Mouse (Mus musculus): ENCODE measurements around the gene Nup214. TPM values are rescaled to one million over a fixed set of nuclear protein-coding genes. Genes with fewer than 3 reads are reported as not detected.

Nup214 gene
- total RNA-seq, 1 experiment, result 74.3 TPM

DNA sequence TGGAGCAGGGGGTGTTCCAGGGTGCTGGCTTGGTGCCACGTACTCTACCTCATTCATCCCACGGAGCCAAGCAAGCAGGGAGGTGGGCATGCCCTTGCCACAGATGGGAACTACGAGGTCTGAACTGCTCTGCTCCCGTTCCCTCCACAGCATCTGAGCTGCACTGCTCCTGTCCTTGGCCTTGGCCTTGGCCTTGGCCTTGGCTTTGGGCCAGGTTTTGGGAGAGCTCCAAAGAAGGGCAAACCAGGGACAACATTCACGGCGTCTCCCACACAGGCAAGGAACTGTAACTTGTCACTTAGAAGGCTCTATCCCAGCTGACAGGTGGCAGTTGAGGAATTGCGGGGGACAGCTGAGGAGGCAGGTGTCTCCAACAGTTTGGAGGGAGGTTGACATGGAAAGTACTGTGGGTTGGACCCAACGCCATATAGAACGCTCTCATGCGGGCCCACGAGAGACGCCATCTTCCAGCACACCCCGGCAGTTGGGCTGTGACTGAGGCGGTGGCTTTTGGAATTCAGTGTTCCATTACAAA lies 105.0 kb downstream of the Nup214 start:
- Histone ChIP-seq H3K4me3 (ENCODE audit: insufficient read depth in 1 of 2, low read depth in 1 of 2, low read length in 2 of 2, poor library complexity in 1 of 2, severe bottlenecking in 1 of 2) (0 out of 4 replicates have a peak overlapping the region, but pooled peaks of 1 of the 2 experiments have one; percentile 7), H3K9me3 (ENCODE audit: control insufficient read depth, insufficient read depth, low read depth, low read length) (no peaks in the 10 kb centered on the region), H3K27ac (ENCODE audit: insufficient read depth, low read depth, low read length, poor library complexity, severe bottlenecking) (no peak overlapping the region), H3K36me3 (ENCODE audit: control insufficient read depth, insufficient read depth, low read length, poor library complexity, severe bottlenecking) (no peaks in the 10 kb centered on the region), H3K4me1 (ENCODE audit: control insufficient read depth in 2 of 2, insufficient read depth in 2 of 2, low read length in 2 of 2, poor library complexity in 1 of 2) (peaks cover 12 to 26% of the 10 kb centered on the region in 2 experiments), H3K9ac (ENCODE audit: insufficient read depth, low read depth, low read length, poor library complexity, severe bottlenecking) (peak overlapping the region; percentile 0; the same call in 1 of the 2 replicates)
- no peak for TF ChIP-seq HCFC1 (IDR thresholded peaks at IDR 0.05; ENCODE audit: borderline replicate concordance, insufficient read depth, low read length)
- no peak for TF ChIP-seq MAFK (IDR thresholded peaks at IDR 0.05; ENCODE audit: insufficient read depth, low read depth, low read length)
- TF ChIP-seq ZNF384 (IDR thresholded peaks at IDR 0.05; ENCODE audit: low read depth, low read length), result no peak
- TF ChIP-seq ZC3H11A (IDR thresholded peaks at IDR 0.05; ENCODE audit: borderline replicate concordance, low read depth, low read length), result no peak
- TF ChIP-seq CHD2 (IDR thresholded peaks at IDR 0.05; ENCODE audit: low read depth, low read length), result no peak
- DNase-seq (ENCODE audit: low read depth, low spot score), result no peak
- in situ Hi-C loops (cut with MboI; ENCODE audit: low sequenced_read_pairs in 2 of 2, unreplicated experiment in 2 of 2), result no loop called here

DNA sequence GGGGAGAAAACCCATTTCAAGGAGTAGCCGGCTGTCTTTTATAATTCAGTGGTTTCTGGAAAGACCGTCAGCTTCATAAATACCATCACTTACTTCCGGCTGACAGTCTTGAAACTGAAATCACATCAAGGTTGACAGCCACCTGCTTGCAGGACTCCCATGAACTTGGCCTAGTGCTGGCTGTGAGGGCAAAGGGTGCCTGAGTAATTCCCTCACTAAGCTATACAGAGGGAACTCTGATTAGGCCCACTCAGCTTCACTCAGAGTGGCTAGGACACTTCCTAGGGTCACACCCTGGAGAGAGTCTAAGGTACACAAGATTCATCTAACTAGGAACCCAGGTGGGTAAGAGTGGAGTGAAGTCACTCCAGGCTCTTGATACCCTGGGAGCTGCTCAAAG lies 106.4 kb downstream of the Nup214 start:
- H3K9me3 ChIP-seq (ENCODE audit: control insufficient read depth, insufficient read depth, low read depth, low read length), result no peaks in the 10 kb centered on the region
- TF ChIP-seq ZC3H11A (IDR thresholded peaks at IDR 0.05; ENCODE audit: borderline replicate concordance, low read depth, low read length) (no peak), CHD2 (IDR thresholded peaks at IDR 0.05; ENCODE audit: low read depth, low read length) (no peak)
- no peak overlapping the region for H3K4me3 ChIP-seq (ENCODE audit: insufficient read depth in 1 of 2, low read depth in 1 of 2, low read length in 2 of 2, poor library complexity in 1 of 2, severe bottlenecking in 1 of 2)
- DNase-seq (ENCODE audit: low read depth, low spot score), result no peak
- H3K27ac ChIP-seq (ENCODE audit: insufficient read depth, low read depth, low read length, poor library complexity, severe bottlenecking), result no peak overlapping the region
- peaks cover 5 to 14% of the 10 kb centered on the region in 2 experiments; a peak in 3 of 4 replicates for H3K4me1 ChIP-seq (ENCODE audit: control insufficient read depth in 2 of 2, insufficient read depth in 2 of 2, low read length in 2 of 2, poor library complexity in 1 of 2)
- no peaks in the 10 kb centered on the region for H3K36me3 ChIP-seq (ENCODE audit: control insufficient read depth, insufficient read depth, low read length, poor library complexity, severe bottlenecking)
- in situ Hi-C loops (cut with MboI; ENCODE audit: low sequenced_read_pairs in 2 of 2, unreplicated experiment in 2 of 2), result no loop called here
- no peak overlapping the region for H3K9ac ChIP-seq (ENCODE audit: insufficient read depth, low read depth, low read length, poor library complexity, severe bottlenecking)

DNA sequence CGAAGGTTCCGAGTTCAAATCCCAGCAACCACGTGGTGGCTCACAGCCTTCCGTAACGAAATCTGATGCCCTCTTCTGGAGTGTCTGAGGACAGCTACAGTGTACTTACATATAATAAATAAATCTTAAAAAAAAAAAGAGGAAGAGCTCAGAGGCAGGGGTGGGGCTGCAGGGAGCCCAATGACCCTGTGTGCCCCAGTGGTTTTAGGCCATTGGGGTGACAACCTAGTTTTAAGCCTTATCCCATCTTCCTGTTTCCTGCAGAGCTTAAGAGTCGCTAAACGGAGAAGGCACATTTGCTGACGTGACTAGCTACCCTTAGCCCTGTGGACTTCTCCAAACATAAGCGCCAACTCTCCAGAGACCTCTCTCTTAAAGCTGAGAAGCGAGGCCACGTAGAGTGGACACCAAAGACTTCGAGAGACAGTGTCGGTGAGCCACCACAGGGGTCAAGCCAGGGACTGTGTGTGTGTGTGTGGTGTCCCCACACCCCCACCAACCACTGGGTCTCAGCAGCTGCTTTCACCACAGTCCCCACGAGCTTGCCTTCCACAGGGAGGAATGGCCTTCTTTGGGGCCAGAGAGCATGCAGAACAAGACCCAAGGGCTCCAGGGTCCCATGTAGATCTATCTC lies 107.2 kb downstream of the Nup214 start:
- no peak for TF ChIP-seq ZNF384 (IDR thresholded peaks at IDR 0.05; ENCODE audit: low read depth, low read length)
- no peak for TF ChIP-seq HCFC1 (IDR thresholded peaks at IDR 0.05; ENCODE audit: borderline replicate concordance, insufficient read depth, low read length)
- TF ChIP-seq ZC3H11A (IDR thresholded peaks at IDR 0.05; ENCODE audit: borderline replicate concordance, low read depth, low read length), result no peak
- no peak for TF ChIP-seq MAFK (IDR thresholded peaks at IDR 0.05; ENCODE audit: insufficient read depth, low read depth, low read length)
- TF ChIP-seq CHD2 (IDR thresholded peaks at IDR 0.05; ENCODE audit: low read depth, low read length), result no peak
- Histone ChIP-seq H3K4me1 (ENCODE audit: control insufficient read depth in 2 of 2, insufficient read depth in 2 of 2, low read length in 2 of 2, poor library complexity in 1 of 2) (peaks cover 5 to 14% of the 10 kb centered on the region in 2 experiments; a peak in 3 of 4 replicates), H3K4me3 (ENCODE audit: insufficient read depth in 1 of 2, low read depth in 1 of 2, low read length in 2 of 2, poor library complexity in 1 of 2, severe bottlenecking in 1 of 2) (no peak overlapping the region), H3K36me3 (ENCODE audit: control insufficient read depth, insufficient read depth, low read length, poor library complexity, severe bottlenecking) (no peaks in the 10 kb centered on the region), H3K9ac (ENCODE audit: insufficient read depth, low read depth, low read length, poor library complexity, severe bottlenecking) (no peak overlapping the region), H3K27ac (ENCODE audit: insufficient read depth, low read depth, low read length, poor library complexity, severe bottlenecking) (no peak overlapping the region), H3K9me3 (ENCODE audit: control insufficient read depth, insufficient read depth, low read depth, low read length) (no peaks in the 10 kb centered on the region)
- DNase-seq (ENCODE audit: low read depth, low spot score), result no peak
- in situ Hi-C loops (cut with MboI; ENCODE audit: low sequenced_read_pairs in 2 of 2, unreplicated experiment in 2 of 2), result no loop called here

DNA sequence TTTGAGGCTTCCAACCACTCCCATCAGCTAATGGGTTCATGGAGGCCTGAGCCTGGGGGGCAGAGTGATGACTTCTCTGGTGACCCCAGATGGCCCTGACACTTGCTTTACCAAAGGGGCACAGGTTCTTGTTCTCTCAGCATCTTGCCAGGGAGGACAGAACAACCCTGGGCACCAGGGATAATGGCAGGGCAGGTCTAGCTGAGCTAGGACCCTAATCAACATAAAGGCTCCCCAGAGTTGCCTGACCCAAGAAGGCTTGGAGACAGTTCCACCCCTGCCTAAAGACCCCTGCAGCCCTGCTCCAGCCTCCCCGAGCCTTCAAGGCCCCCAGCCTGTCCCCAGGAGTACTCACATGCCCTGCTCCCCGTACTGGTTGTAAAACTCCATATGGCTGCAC lies 108.0 kb downstream of the Nup214 start:
- H3K9me3 ChIP-seq (ENCODE audit: control insufficient read depth, insufficient read depth, low read depth, low read length), result no peaks in the 10 kb centered on the region
- H3K4me3 ChIP-seq (ENCODE audit: insufficient read depth in 1 of 2, low read depth in 1 of 2, low read length in 2 of 2, poor library complexity in 1 of 2, severe bottlenecking in 1 of 2), result peak overlapping the region; percentile 75 to 77; a peak in 3 of 4 replicates
- H3K36me3 ChIP-seq (ENCODE audit: control insufficient read depth, insufficient read depth, low read length, poor library complexity, severe bottlenecking), result no peaks in the 10 kb centered on the region
- H3K4me1 ChIP-seq (ENCODE audit: control insufficient read depth in 2 of 2, insufficient read depth in 2 of 2, low read length in 2 of 2, poor library complexity in 1 of 2), result peaks cover 5 to 10% of the 10 kb centered on the region in 2 experiments; a peak in 3 of 4 replicates
- in situ Hi-C loops (cut with MboI; ENCODE audit: low sequenced_read_pairs in 2 of 2, unreplicated experiment in 2 of 2), result no loop called here
- H3K27ac ChIP-seq (ENCODE audit: insufficient read depth, low read depth, low read length, poor library complexity, severe bottlenecking), result no peak overlapping the region
- no peak for TF ChIP-seq CHD2 (IDR thresholded peaks at IDR 0.05; ENCODE audit: low read depth, low read length)
- no peak for TF ChIP-seq HCFC1 (IDR thresholded peaks at IDR 0.05; ENCODE audit: borderline replicate concordance, insufficient read depth, low read length)
- TF ChIP-seq ZC3H11A (IDR thresholded peaks at IDR 0.05; ENCODE audit: borderline replicate concordance, low read depth, low read length), result no peak
- no peak for TF ChIP-seq MAFK (IDR thresholded peaks at IDR 0.05; ENCODE audit: insufficient read depth, low read depth, low read length)
- TF ChIP-seq ZNF384 (IDR thresholded peaks at IDR 0.05; ENCODE audit: low read depth, low read length), result no peak
- no peak for DNase-seq (ENCODE audit: low read depth, low spot score)
- H3K9ac ChIP-seq (ENCODE audit: insufficient read depth, low read depth, low read length, poor library complexity, severe bottlenecking), result peak overlapping the region; percentile 34; the same call in 1 of the 2 replicates

Data from ES-E14 (cell line).